9 mouse cellular contexts compared by ENCODE assay signal in the genomic region with DNA sequence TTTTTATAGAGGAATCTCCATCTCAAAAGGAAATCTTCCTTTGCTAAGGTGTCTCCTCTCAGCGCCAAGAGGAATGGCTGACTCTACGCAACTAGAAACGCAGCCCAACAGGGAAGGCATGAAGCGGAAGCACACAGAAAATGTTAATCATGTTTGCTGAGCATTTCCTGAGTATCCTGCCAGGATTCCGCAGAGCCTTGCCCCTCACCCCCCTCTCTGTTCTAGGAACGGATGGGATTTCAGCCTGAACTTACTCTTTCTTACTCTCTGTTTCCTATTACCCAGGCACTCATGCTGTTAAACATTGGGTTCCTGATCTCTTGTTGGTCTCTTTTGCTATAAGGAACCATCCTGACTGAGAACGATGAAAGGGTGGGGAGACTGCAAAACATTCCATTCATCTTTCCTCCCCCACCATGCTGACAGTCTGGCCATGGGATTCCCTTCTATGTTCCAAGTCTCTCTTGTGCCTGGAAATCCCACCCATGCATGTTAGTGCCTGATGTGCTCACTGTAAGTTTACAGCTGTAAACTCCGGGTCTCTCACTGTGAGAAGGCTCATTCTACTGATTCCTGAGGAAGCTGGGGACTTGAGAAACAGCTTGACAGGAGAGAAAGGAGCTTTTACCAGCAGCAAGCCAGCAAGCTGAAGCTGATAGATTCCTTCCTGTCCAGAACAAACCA.
DNase-seq lines count a peak whose midpoint lies in the region; ATAC-seq and TF ChIP-seq lines count a peak whose summit lies in the region.
"Had no signal": no experiment of that assay in that cellular context is flagged by ENCODE, and none has a peak within 500 bp of the region (broad histone marks: within the 10 kb centered on the region; RNA-seq: fewer than 3 reads in every experiment).

No protein-coding gene starts in this region.

- 0 out of 2 replicates have a peak overlapping the region, but pooled peaks have one; percentile 25 for H3K27ac ChIP-seq in forebrain, embryonic 10.5 days
- H3K27ac ChIP-seq in forebrain, embryonic 11.5 days (ENCODE audit: low read depth, low read length): no peak overlapping the region
- H3K27ac ChIP-seq in lung, embryonic 14.5 days (ENCODE audit: low read depth): peak overlapping the region; percentile 51
- H3K27ac ChIP-seq in stomach, embryonic 15.5 days: peak overlapping the region; percentile 62; the same call in 1 of the 2 replicates

- no peak for TF ChIP-seq CTCF in lung, embryonic 14.5 days (IDR thresholded peaks at IDR 0.05; ENCODE audit: low read depth)

- DNase-seq in forebrain, embryonic 10.5 days (ENCODE audit: extremely low spot score, low spot score): no peak
- no peak for DNase-seq in forebrain, embryonic 11.5 days (ENCODE audit: low spot score)
- peak; percentile 78 for DNase-seq in lung, embryonic 14.5 days
- DNase-seq in lung, adult 18-20 months: no peak
- peak; percentile 43 for DNase-seq in kidney, adult 9 months
- no peak for DNase-seq in urinary bladder, postnatal 10 days (ENCODE audit: low spot score)
- DNase-seq in spleen, adult 18-20 months: no peak

- 68% methylated on average over 8 of the region's 8 CpGs for WGBS in forebrain, embryonic 10.5 days
- 62% methylated on average over 8 of the region's 8 CpGs for WGBS in forebrain, embryonic 11.5 days
- 17% methylated on average over 8 of the region's 8 CpGs for WGBS in lung, embryonic 14.5 days
- 20% methylated on average over 8 of the region's 8 CpGs for WGBS in stomach, embryonic 15.5 days

- H3K9ac ChIP-seq in forebrain, embryonic 11.5 days (ENCODE audit: low read length): no peak overlapping the region
- no peak overlapping the region for H3K9ac ChIP-seq in lung, embryonic 14.5 days
- no peak overlapping the region for H3K9ac ChIP-seq in stomach, embryonic 15.5 days

- H3K27me3 ChIP-seq in forebrain, embryonic 10.5 days (ENCODE audit: poor library complexity, severe bottlenecking): no peaks in the 10 kb centered on the region
- H3K27me3 ChIP-seq in forebrain, embryonic 11.5 days (ENCODE audit: control insufficient read depth, insufficient read depth, low read length): no peaks in the 10 kb centered on the region
- H3K27me3 ChIP-seq in lung, embryonic 14.5 days (ENCODE audit: insufficient read depth, low read length): no peaks in the 10 kb centered on the region
- H3K27me3 ChIP-seq in stomach, embryonic 15.5 days (replicated peaks): no peaks in the 10 kb centered on the region
- H3K27me3 ChIP-seq: Patski had no signal

- no peak for ATAC-seq in forebrain, embryonic 11.5 days (replicated peaks; ENCODE audit: low FRiP score)
- peak; percentile 63 for ATAC-seq in lung, embryonic 14.5 days (ENCODE audit: insufficient read depth)
- no peak for ATAC-seq in stomach, embryonic 15.5 days (ENCODE audit: insufficient read depth, low FRiP score, low read depth)
- ATAC-seq: Patski had no signal

- H3K4me2 ChIP-seq in forebrain, embryonic 11.5 days (ENCODE audit: low read depth, low read length, severe bottlenecking): no peak overlapping the region
- H3K4me2 ChIP-seq in lung, embryonic 14.5 days: no peak overlapping the region
- H3K4me2 ChIP-seq in stomach, embryonic 15.5 days: no peak overlapping the region

- peaks cover 7% of the 10 kb centered on the region; the same call in 1 of the 2 replicates for H3K4me1 ChIP-seq in forebrain, embryonic 10.5 days
- H3K4me1 ChIP-seq in forebrain, embryonic 11.5 days (replicated peaks; ENCODE audit: control insufficient read depth, insufficient read depth, low read length): no peaks in the 10 kb centered on the region
- peaks cover 6% of the 10 kb centered on the region; the same call in 1 of the 2 replicates for H3K4me1 ChIP-seq in lung, embryonic 14.5 days (ENCODE audit: insufficient read depth)
- H3K4me1 ChIP-seq in stomach, embryonic 15.5 days: 0 out of 2 replicates have a peak, but pooled peaks cover 15% of the 10 kb centered on the region

- H3K9me3 ChIP-seq in forebrain, embryonic 10.5 days: no peaks in the 10 kb centered on the region
- H3K9me3 ChIP-seq in forebrain, embryonic 11.5 days (ENCODE audit: control insufficient read depth, low read length): no peaks in the 10 kb centered on the region
- no peaks in the 10 kb centered on the region for H3K9me3 ChIP-seq in lung, embryonic 14.5 days (ENCODE audit: low read depth, low read length)
- no peaks in the 10 kb centered on the region for H3K9me3 ChIP-seq in stomach, embryonic 15.5 days

- H3K4me3 ChIP-seq in forebrain, embryonic 10.5 days: no peak overlapping the region
- H3K4me3 ChIP-seq in forebrain, embryonic 11.5 days (ENCODE audit: low read depth, low read length): no peak overlapping the region
- H3K4me3 ChIP-seq in lung, embryonic 14.5 days (ENCODE audit: low read depth, low read length): no peak overlapping the region
- no peak overlapping the region for H3K4me3 ChIP-seq in stomach, embryonic 15.5 days (replicated peaks)

- no peaks in the 10 kb centered on the region for H3K36me3 ChIP-seq in forebrain, embryonic 10.5 days (replicated peaks)
- H3K36me3 ChIP-seq in forebrain, embryonic 11.5 days (ENCODE audit: control insufficient read depth, insufficient read depth, low read length): no peaks in the 10 kb centered on the region
- no peaks in the 10 kb centered on the region for H3K36me3 ChIP-seq in lung, embryonic 14.5 days (ENCODE audit: insufficient read depth)
- no peaks in the 10 kb centered on the region for H3K36me3 ChIP-seq in stomach, embryonic 15.5 days

Comparison
In these comparisons a context has a peak if more than half of its experiments do, and no peak if none do; other contexts are left out.
1. DNase-seq: peak in lung, embryonic 14.5 days (single experiment) and kidney, adult 9 months (single experiment); none in forebrain, embryonic 10.5 days (single experiment), forebrain, embryonic 11.5 days (single experiment), lung, adult 18-20 months (0 of 2), urinary bladder, postnatal 10 days (single experiment) and spleen, adult 18-20 months (0 of 2).